Mouse (Mus musculus) limb, embryonic 10.5 days (tissue): ENCODE measurements around the gene Pik3r1. TPM values are rescaled to one million over a fixed set of nuclear protein-coding genes. Genes with fewer than 3 reads are reported as not detected.

Experiments used
- DNase-seq: peaks from one replicate; pipeline ENCODE4 v3.0.0-alpha.2; 2017; ENCODE audit warnings: low spot score
- H3K27ac ChIP-seq: fragments of 300-500 bp; sonication (generic); 2 replicates; pipeline ENCODE4 v1.5.1; 2016; ENCODE audit warnings: mild to moderate bottlenecking
- H3K27me3 ChIP-seq: fragments of 300-500 bp; sonication (generic); 2 replicates; pipeline ENCODE4 v1.6.1; 2016; ENCODE audit warnings: low read depth, mild to moderate bottlenecking; ENCODE audit not compliant: poor library complexity, severe bottlenecking
- H3K36me3 ChIP-seq: fragments of 300-500 bp; sonication (generic); 2 replicates; pipeline ENCODE4 v1.6.1; 2016; ENCODE audit warnings: mild to moderate bottlenecking, moderate library complexity
- H3K4me1 ChIP-seq: fragments of 300-500 bp; sonication (generic); 2 replicates; pipeline ENCODE4 v1.6.1; 2016
- H3K4me3 ChIP-seq: fragments of 300-500 bp; sonication (generic); 2 replicates; pipeline ENCODE4 v1.5.1; 2016; ENCODE audit warnings: mild to moderate bottlenecking, moderate library complexity
- H3K9me3 ChIP-seq: fragments of 300-500 bp; sonication (generic); replicated peaks from 2 replicates; pipeline ENCODE4 v1.6.1; 2016; ENCODE audit warnings: mild to moderate bottlenecking
- WGBS: fragments of 180-500 bp; shearing (Covaris S2); methylation state at CpG from one replicate; pipeline ENCODE4 v1.1.7; 2016; 5-methylcytosine and 5-hydroxymethylcytosine counted together
- polyA plus RNA-seq: library from polyadenylated mRNA; unstranded; fragments of >200 nt; fragmentation: Nextera tagmentation; extraction: Ambion mirVana; gene quantifications from 2 replicates; pipeline ENCODE4 v1.2.1, GENCODE M21; 2016

Pik3r1 gene
- polyA plus RNA-seq, 1 experiment from 2014 or later, result 13.9 TPM

- 94% methylated on average over 9 of the region's 9 CpGs for WGBS
- H3K4me3 ChIP-seq, result no peak overlapping the region
Observed at GRCm38 (mm10) chr13:101712099-101712498, 55.9 kb downstream of the Pik3r1 start.

DNA sequence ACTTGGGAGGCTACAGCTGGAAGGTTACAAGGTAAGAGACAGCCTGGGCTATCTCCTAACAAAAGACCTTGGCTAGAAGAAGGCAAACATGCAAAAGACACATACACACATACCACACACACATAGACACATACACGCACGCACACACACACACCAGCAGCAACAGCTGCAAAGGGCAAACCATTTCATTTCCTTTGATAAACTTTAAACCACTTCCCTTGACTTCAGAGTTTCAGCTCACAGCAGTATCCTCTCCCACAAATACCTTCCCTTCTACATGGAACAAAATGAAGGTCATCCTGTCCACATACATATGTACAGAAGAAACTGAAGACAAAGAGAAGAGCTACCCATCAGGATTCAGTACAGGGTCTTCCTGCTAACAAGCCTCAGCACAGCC is 56.7 kb downstream of the Pik3r1 start:
- no peak overlapping the region for H3K27ac ChIP-seq
- no peak overlapping the region for H3K4me3 ChIP-seq
- H3K9me3 ChIP-seq, result no peaks in the 10 kb centered on the region
- H3K27me3 ChIP-seq, result no peaks in the 10 kb centered on the region; the same call in 1 of the 2 replicates
- 96% methylated on average over 2 of the region's 2 CpGs for WGBS
- 0 out of 2 replicates have a peak, but pooled peaks cover 2% of the 10 kb centered on the region for H3K36me3 ChIP-seq
- DNase-seq, result no peak
- H3K4me1 ChIP-seq, result no peaks in the 10 kb centered on the region

More at GRCm38 (mm10) chr13:101712099-101712498, 55.9 kb downstream of the Pik3r1 start:
- H3K4me1 ChIP-seq, result no peaks in the 10 kb centered on the region
- no peak for DNase-seq
- H3K27ac ChIP-seq, result no peak overlapping the region
- H3K9me3 ChIP-seq, result no peaks in the 10 kb centered on the region
- H3K36me3 ChIP-seq, result 0 out of 2 replicates have a peak, but pooled peaks cover 2% of the 10 kb centered on the region
- H3K27me3 ChIP-seq, result peaks cover 1% of the 10 kb centered on the region; the same call in 1 of the 2 replicates

- H3K36me3 ChIP-seq, result 0 out of 2 replicates have a peak, but pooled peaks cover 2% of the 10 kb centered on the region
- no peak overlapping the region for H3K4me3 ChIP-seq
- WGBS, result 91% methylated on average over 3 of the region's 3 CpGs
- no peaks in the 10 kb centered on the region for H3K4me1 ChIP-seq
- no peaks in the 10 kb centered on the region for H3K9me3 ChIP-seq
- H3K27ac ChIP-seq, result no peak overlapping the region
- H3K27me3 ChIP-seq, result no peaks in the 10 kb centered on the region
- no peak for DNase-seq
Observed at GRCm38 (mm10) chr13:101709788-101710187, 58.2 kb downstream of the Pik3r1 start.

GRCm38 (mm10) chr13:101707226-101707625 is 60.8 kb downstream of the Pik3r1 start:
- Histone ChIP-seq H3K27me3 (no peaks in the 10 kb centered on the region), H3K27ac (no peak overlapping the region), H3K4me3 (no peak overlapping the region), H3K9me3 (no peaks in the 10 kb centered on the region), H3K4me1 (0 out of 2 replicates have a peak, but pooled peaks cover 2% of the 10 kb centered on the region), H3K36me3 (peaks cover 6% of the 10 kb centered on the region; the same call in 1 of the 2 replicates)
- DNase-seq, result no peak
- WGBS, result 92% methylated on average over 9 of the region's 9 CpGs

DNA sequence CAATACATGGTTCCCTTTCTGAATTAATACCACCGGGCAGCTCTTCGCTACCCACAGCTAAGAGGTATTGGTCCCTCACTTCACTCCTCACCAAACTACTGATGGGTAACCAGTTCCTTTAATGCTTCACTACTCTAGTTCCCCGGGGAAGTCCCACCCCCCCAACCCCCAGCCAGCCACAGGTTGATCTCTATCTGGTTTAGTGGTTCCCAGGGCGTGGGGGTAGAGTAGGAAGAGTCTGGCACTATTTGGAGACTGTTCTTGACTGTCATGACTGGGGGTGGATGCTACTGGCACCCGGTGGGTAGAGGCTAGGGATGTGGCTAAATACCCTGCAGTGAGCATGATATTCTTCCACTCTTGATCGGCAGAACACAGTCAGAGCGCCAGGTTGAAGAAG is 61.6 kb downstream of the Pik3r1 start:
- WGBS, result 93% methylated on average over 7 of the region's 7 CpGs
- no peaks in the 10 kb centered on the region for H3K27me3 ChIP-seq
- no peak for DNase-seq

GRCm38 (mm10) chr13:101702096-101702775 is 65.8 kb downstream of the Pik3r1 start:
- no peak for DNase-seq
- H3K4me1 ChIP-seq, result peaks cover 11% of the 10 kb centered on the region
- 80% methylated on average over 14 of the region's 14 CpGs for WGBS
- H3K9me3 ChIP-seq, result no peaks in the 10 kb centered on the region
- no peaks in the 10 kb centered on the region for H3K27me3 ChIP-seq
- H3K36me3 ChIP-seq, result peaks cover 10% of the 10 kb centered on the region; the same call in 1 of the 2 replicates
- H3K4me3 ChIP-seq, result no peak overlapping the region
- H3K27ac ChIP-seq, result no peak overlapping the region

More for the DNA sequence above, 61.6 kb downstream of the Pik3r1 start:
- Histone ChIP-seq H3K9me3 (no peaks in the 10 kb centered on the region), H3K4me1 (0 out of 2 replicates have a peak, but pooled peaks cover 2% of the 10 kb centered on the region), H3K36me3 (peaks cover 7% of the 10 kb centered on the region; the same call in 1 of the 2 replicates), H3K27ac (no peak overlapping the region), H3K4me3 (no peak overlapping the region)

- peaks cover 10% of the 10 kb centered on the region; the same call in 1 of the 2 replicates for H3K36me3 ChIP-seq
- no peak overlapping the region for H3K4me3 ChIP-seq
- H3K4me1 ChIP-seq, result peaks cover 16% of the 10 kb centered on the region
- H3K27ac ChIP-seq, result no peak overlapping the region
- 90% methylated on average over 8 of the region's 8 CpGs for WGBS
- DNase-seq, result no peak
- H3K9me3 ChIP-seq, result no peaks in the 10 kb centered on the region
- H3K27me3 ChIP-seq, result no peaks in the 10 kb centered on the region
Observed at GRCm38 (mm10) chr13:101701632-101702031, 66.4 kb downstream of the Pik3r1 start.

- WGBS, result 84% methylated on average over 5 of the region's 5 CpGs
Observed at GRCm38 (mm10) chr13:101699742-101700141, 68.3 kb downstream of the Pik3r1 start.

DNA sequence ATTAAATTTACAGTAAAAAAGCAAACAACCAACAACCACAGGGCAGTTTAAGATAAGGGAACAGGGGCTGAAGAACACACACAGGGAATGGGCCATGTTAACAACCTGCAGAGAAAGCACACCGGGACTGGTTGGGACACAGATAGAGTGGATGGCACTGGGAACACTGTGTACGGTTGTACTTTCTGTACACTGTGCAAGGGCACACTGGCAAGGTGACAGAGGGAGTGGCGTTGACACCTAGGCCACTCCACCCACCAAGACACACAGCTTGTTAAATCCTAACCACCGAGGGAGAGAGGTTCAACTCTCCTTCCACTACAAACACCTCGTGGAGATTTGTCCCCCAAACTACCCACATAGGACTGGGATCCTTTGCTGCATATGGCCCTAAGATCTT is 70.1 kb downstream of the Pik3r1 start:
- H3K9me3 ChIP-seq, result no peaks in the 10 kb centered on the region
- no peak overlapping the region for H3K27ac ChIP-seq
- H3K27me3 ChIP-seq, result peaks cover 19% of the 10 kb centered on the region
- peaks cover 10% of the 10 kb centered on the region; the same call in 1 of the 2 replicates for H3K36me3 ChIP-seq
- no peak for DNase-seq
- H3K4me3 ChIP-seq, result no peak overlapping the region
- peaks cover 48% of the 10 kb centered on the region for H3K4me1 ChIP-seq
- whole genome bisulfite sequencing, result 91% methylated on average over 5 of the region's 5 CpGs

More at GRCm38 (mm10) chr13:101699742-101700141, 68.3 kb downstream of the Pik3r1 start:
- H3K27me3 ChIP-seq, result peaks cover 8% of the 10 kb centered on the region
- no peak overlapping the region for H3K4me3 ChIP-seq
- H3K36me3 ChIP-seq, result peaks cover 10% of the 10 kb centered on the region; the same call in 1 of the 2 replicates
- H3K9me3 ChIP-seq, result no peaks in the 10 kb centered on the region
- no peak for DNase-seq
- no peak overlapping the region for H3K27ac ChIP-seq
- H3K4me1 ChIP-seq, result peaks cover 32% of the 10 kb centered on the region

GRCm38 (mm10) chr13:101697461-101697860 is 70.6 kb downstream of the Pik3r1 start:
- peaks cover 9% of the 10 kb centered on the region; the same call in 1 of the 2 replicates for H3K36me3 ChIP-seq
- no peak for DNase-seq
- H3K4me1 ChIP-seq, result peaks cover 52% of the 10 kb centered on the region
- H3K27me3 ChIP-seq, result peaks cover 22% of the 10 kb centered on the region
- 60% methylated on average over 5 of the region's 5 CpGs for WGBS
- H3K9me3 ChIP-seq, result no peaks in the 10 kb centered on the region
- H3K4me3 ChIP-seq, result no peak overlapping the region
- H3K27ac ChIP-seq, result no peak overlapping the region

GRCm38 (mm10) chr13:101696827-101697226 is 71.2 kb downstream of the Pik3r1 start:
- Histone ChIP-seq H3K4me1 (peaks cover 54% of the 10 kb centered on the region), H3K27me3 (peaks cover 27% of the 10 kb centered on the region), H3K4me3 (no peak overlapping the region), H3K9me3 (no peaks in the 10 kb centered on the region), H3K27ac (no peak overlapping the region), H3K36me3 (0 out of 2 replicates have a peak, but pooled peaks cover 5% of the 10 kb centered on the region)
- DNase-seq, result no peak
- WGBS, result 76% methylated on average over 7 of the region's 7 CpGs

GRCm38 (mm10) chr13:101696316-101696715 is 71.7 kb downstream of the Pik3r1 start:
- no peaks in the 10 kb centered on the region for H3K9me3 ChIP-seq
- H3K4me3 ChIP-seq, result no peak overlapping the region
- H3K27me3 ChIP-seq, result peaks cover 31% of the 10 kb centered on the region
- no peak overlapping the region for H3K27ac ChIP-seq
- DNase-seq, result no peak
- H3K4me1 ChIP-seq, result peaks cover 54% of the 10 kb centered on the region
- WGBS, result 50% methylated on average over 3 of the region's 3 CpGs
- 0 out of 2 replicates have a peak, but pooled peaks cover 5% of the 10 kb centered on the region for H3K36me3 ChIP-seq

GRCm38 (mm10) chr13:101695876-101696275 is 72.1 kb downstream of the Pik3r1 start:
- WGBS, result 6% methylated on average over 7 of the region's 7 CpGs
- Histone ChIP-seq H3K9me3 (no peaks in the 10 kb centered on the region), H3K4me3 (no peak overlapping the region), H3K27me3 (peaks cover 34% of the 10 kb centered on the region), H3K27ac (no peak overlapping the region), H3K36me3 (0 out of 2 replicates have a peak, but pooled peaks cover 5% of the 10 kb centered on the region), H3K4me1 (peaks cover 54% of the 10 kb centered on the region)
- peak; percentile 89 for DNase-seq
